In the genomic region with DNA sequence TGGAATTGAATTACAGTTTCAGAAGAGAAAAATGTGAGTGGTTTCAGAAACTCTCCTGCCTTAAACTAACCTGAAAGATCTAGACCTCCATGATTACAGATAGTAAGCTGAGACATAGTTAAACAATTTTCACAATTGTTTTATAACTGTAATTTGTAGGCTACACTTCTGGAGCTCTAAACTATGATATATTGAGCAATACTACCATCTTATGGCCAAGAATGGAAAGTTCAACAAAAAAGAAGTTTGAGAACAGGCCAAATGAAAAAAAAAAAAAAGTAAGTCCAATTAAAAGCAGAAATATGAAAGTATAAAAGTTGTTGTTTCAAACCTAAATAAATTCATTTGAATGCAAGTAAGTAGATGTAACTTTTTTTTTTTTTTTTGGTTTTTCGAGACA, we compare ENCODE assay signal across 20 mouse cellular contexts. TPM values are rescaled to one million over a fixed set of nuclear protein-coding genes. Genes with fewer than 3 reads are reported as not detected.
"Had no signal": no experiment of that assay in that cellular context is flagged by ENCODE, and none has a peak within 500 bp of the region (broad histone marks: within the 10 kb centered on the region; RNA-seq: fewer than 3 reads in every experiment).

No protein-coding gene starts in this region.

- H3K36me3 ChIP-seq: limb, embryonic 12.5 days; liver, embryonic 15.5 days; stomach, embryonic 15.5 days had no signal

- H3K4me1 ChIP-seq: limb, embryonic 12.5 days; liver, embryonic 15.5 days; stomach, embryonic 15.5 days had no signal

- H3K4me3 ChIP-seq: limb, embryonic 12.5 days; liver, embryonic 15.5 days; stomach, embryonic 15.5 days had no signal

- H3K9me3 ChIP-seq: limb, embryonic 12.5 days; liver, embryonic 15.5 days; stomach, embryonic 15.5 days had no signal

- DNase-seq: kidney, adult 8-10 months; kidney, postnatal 25 days; lung, adult 2 months; lung, postnatal 14 days; right cerebral cortex, postnatal 14 days; thymus, postnatal 4 days had no signal

- H3K27me3 ChIP-seq: limb, embryonic 12.5 days; liver, embryonic 15.5 days; stomach, embryonic 15.5 days had no signal

- ATAC-seq: intestine, postnatal 0 days; midbrain, embryonic 16.5 days had no signal

- H3K9ac ChIP-seq: limb, embryonic 12.5 days; liver, embryonic 15.5 days; stomach, embryonic 15.5 days had no signal

- H3K4me2 ChIP-seq: limb, embryonic 12.5 days; liver, embryonic 11.5 days; liver, embryonic 15.5 days; stomach, embryonic 15.5 days had no signal

- H3K27ac ChIP-seq: limb, embryonic 12.5 days; liver, embryonic 15.5 days; stomach, embryonic 15.5 days had no signal

RNA-seq across cellular contexts. Expression of a gene that starts 21.4 kb away (rescaled TPM):
- total RNA-seq: layer of hippocampus, adult 8-10 months; layer of hippocampus, postnatal 25 days; left cerebral cortex, adult 8-10 months; left cerebral cortex, postnatal 25 days; megakaryocyte progenitor cell, adult 5-6 weeks had no signal
- polyA plus RNA-seq: intestine, postnatal 0 days; kidney, embryonic 16.5 days; limb, embryonic 12.5 days; liver, embryonic 11.5 days; liver, embryonic 15.5 days; lung, adult 2 months; midbrain, embryonic 16.5 days; neural tube, embryonic 14.5 days; spleen, adult 2 months; stomach, embryonic 15.5 days had no signal
